Mouse (Mus musculus) CH12.LX (cell line): ENCODE results near the gene Sema3f. TPM values are rescaled to one million over a fixed set of nuclear protein-coding genes. Genes with fewer than 3 reads are reported as not detected.

Source experiments
- DNase-seq: peaks from one replicate; pipeline ENCODE4 v3.0.0-alpha.2; 2013; ENCODE audit errors: extremely low read depth
- H3K27ac ChIP-seq: 2 replicates; pipeline ENCODE4 v1.5.1; 2012; ENCODE audit warnings: low read depth, mild to moderate bottlenecking, control low read depth, moderate library complexity; ENCODE audit not compliant: insufficient read depth
- H3K27me3 ChIP-seq: replicated peaks from 2 replicates; pipeline ENCODE3; 2012; ENCODE audit warnings: inconsistent platforms
- H3K36me3 ChIP-seq, 2 experiments: replicated peaks in 1 of 2; 2 replicates each; pipeline versions ENCODE3 to v1.6.1; 2012; ENCODE audit warnings: inconsistent platforms in 1 of 2, low read length in 1 of 2, mild to moderate bottlenecking in 1 of 2, mixed read lengths in 1 of 2, moderate library complexity in 1 of 2; ENCODE audit not compliant: control insufficient read depth in 1 of 2, insufficient read depth in 1 of 2
- H3K4me1 ChIP-seq, 2 experiments: 2 replicates each; pipeline ENCODE4 v1.6.1; 2012; ENCODE audit warnings: inconsistent platforms in 1 of 2, moderate library complexity in 1 of 2; ENCODE audit not compliant: insufficient read depth in 2 of 2, control insufficient read depth in 1 of 2
- H3K4me2 ChIP-seq: 2 replicates; pipeline ENCODE4 v1.6.1; 2012; ENCODE audit warnings: low read depth, mild to moderate bottlenecking, control low read depth; ENCODE audit not compliant: poor library complexity, insufficient read depth, severe bottlenecking
- H3K4me3 ChIP-seq, 3 experiments: fragments of 150-350 bp in 1 of 3; sonication (generic) in 1 of 3; replicated peaks in 1 of 3; 2 replicates each; pipeline versions ENCODE3 to v1.5.1; 2011 to 2012; ENCODE audit warnings: low read depth in 2 of 3, low read length in 2 of 3, mild to moderate bottlenecking in 2 of 3, moderate library complexity in 2 of 3, control low read depth in 1 of 3, improper control_type of control experiment in 1 of 3, inconsistent platforms in 1 of 3, mixed read lengths in 1 of 3; ENCODE audit not compliant: poor library complexity in 1 of 3
- H3K79me2 ChIP-seq: replicated peaks from 2 replicates; pipeline ENCODE4 v1.6.1; 2012; ENCODE audit warnings: mild to moderate bottlenecking, moderate library complexity; ENCODE audit not compliant: control insufficient read depth, poor library complexity, insufficient read depth, severe bottlenecking; ENCODE audit errors: extremely low read depth
- H3K9ac ChIP-seq: 2 replicates; pipeline ENCODE4 v1.6.1; 2012; ENCODE audit warnings: low read depth, mild to moderate bottlenecking, control low read depth, moderate library complexity; ENCODE audit not compliant: insufficient read depth
- H3K9me3 ChIP-seq: replicated peaks from 2 replicates; pipeline ENCODE3; 2012; ENCODE audit warnings: low read length, inconsistent platforms, mixed read lengths
- BHLHE40 ChIP-seq: IDR thresholded peaks from 2 replicates; pipeline ENCODE4 v1.6.1; 2011; ENCODE audit warnings: mild to moderate bottlenecking, low read depth, low read length, improper control_type of control experiment
- CHD2 ChIP-seq: IDR thresholded peaks from 2 replicates; pipeline ENCODE4 v1.6.1; 2011; ENCODE audit warnings: low read length, improper control_type of control experiment
- CTCF ChIP-seq, 2 experiments: IDR thresholded peaks in 1 of 2; conservative IDR thresholded peaks in 1 of 2; 2 replicates each; pipeline ENCODE4 v1.5.1; 2011 to 2012; ENCODE audit warnings: low read depth in 2 of 2, low read length in 2 of 2, improper control_type of control experiment in 1 of 2, inconsistent platforms in 1 of 2, mild to moderate bottlenecking in 1 of 2, moderate library complexity in 1 of 2
- E2F4 ChIP-seq: IDR thresholded peaks from 2 replicates; pipeline ENCODE4 v1.6.1; 2011; ENCODE audit warnings: low read depth, low read length, improper control_type of control experiment; ENCODE audit not compliant: insufficient replicate concordance
- ELF1 ChIP-seq: IDR thresholded peaks from 2 replicates; pipeline ENCODE4 v1.6.1; 2014; ENCODE audit warnings: low read depth, mild to moderate bottlenecking, inconsistent platforms, low read length, improper control_type of control experiment
- GABPA ChIP-seq: IDR thresholded peaks from 2 replicates; pipeline ENCODE4 v1.6.1; 2012; ENCODE audit warnings: low read depth, low read length, improper control_type of control experiment, inconsistent platforms; ENCODE audit not compliant: insufficient replicate concordance
- KAT2A ChIP-seq: IDR thresholded peaks from 2 replicates; pipeline ENCODE4 v1.6.1; 2012; ENCODE audit warnings: low read length, improper control_type of control experiment, inconsistent platforms; ENCODE audit not compliant: insufficient replicate concordance
- MAFK ChIP-seq: IDR thresholded peaks from 2 replicates; pipeline ENCODE4 v1.6.1; 2011; ENCODE audit warnings: low read length, improper control_type of control experiment; ENCODE audit not compliant: insufficient replicate concordance
- MAX ChIP-seq: IDR thresholded peaks from 2 replicates; pipeline ENCODE4 v1.6.1; 2011; ENCODE audit warnings: low read length, improper control_type of control experiment
- MAZ ChIP-seq: IDR thresholded peaks from 2 replicates; pipeline ENCODE4 v1.6.1; 2012; ENCODE audit warnings: low read depth, mild to moderate bottlenecking, inconsistent platforms, low read length, improper control_type of control experiment, moderate library complexity
- MEF2A ChIP-seq: IDR thresholded peaks from 2 replicates; pipeline ENCODE4 v1.6.1; 2014; ENCODE audit warnings: low read depth, mild to moderate bottlenecking, inconsistent platforms, low read length, improper control_type of control experiment, borderline replicate concordance
- MYC ChIP-seq: IDR thresholded peaks from 2 replicates; pipeline ENCODE4 v1.6.1; 2011; ENCODE audit warnings: low read depth, mild to moderate bottlenecking, improper control_type of control experiment, low read length
- POLR2AphosphoS2 ChIP-seq: IDR thresholded peaks from 2 replicates; pipeline ENCODE4 v1.6.1; 2011; ENCODE audit warnings: low read depth, low read length, improper control_type of control experiment
- RAD21 ChIP-seq: IDR thresholded peaks from 2 replicates; pipeline ENCODE4 v1.6.1; 2011; ENCODE audit warnings: low read depth, mild to moderate bottlenecking, low read length, improper control_type of control experiment, moderate library complexity
- RCOR1 ChIP-seq: conservative IDR thresholded peaks from 2 replicates; pipeline ENCODE4 v1.6.1; 2012; ENCODE audit warnings: low read depth, mild to moderate bottlenecking, inconsistent platforms, low read length, improper control_type of control experiment
- SIN3A ChIP-seq: IDR thresholded peaks from 2 replicates; pipeline ENCODE4 v1.6.1; 2012; ENCODE audit warnings: low read length, improper control_type of control experiment, inconsistent platforms
- TCF12 ChIP-seq: IDR thresholded peaks from 2 replicates; pipeline ENCODE4 v1.6.1; 2014; ENCODE audit warnings: low read depth, mild to moderate bottlenecking, inconsistent platforms, low read length, improper control_type of control experiment
- USF1 ChIP-seq: IDR thresholded peaks from 2 replicates; pipeline ENCODE4 v1.6.1; 2014; ENCODE audit warnings: low read depth, mild to moderate bottlenecking, inconsistent platforms, low read length, improper control_type of control experiment
- USF2 ChIP-seq: conservative IDR thresholded peaks from 2 replicates; pipeline ENCODE4 v1.6.1; 2011; ENCODE audit warnings: low read depth, low read length, improper control_type of control experiment
- ZKSCAN1 ChIP-seq: IDR thresholded peaks from 2 replicates; pipeline ENCODE4 v1.6.1; 2012; ENCODE audit warnings: low read depth, inconsistent platforms, low read length, improper control_type of control experiment, borderline replicate concordance
- ZNF384 ChIP-seq: IDR thresholded peaks from 2 replicates; pipeline ENCODE4 v1.6.1; 2012; ENCODE audit warnings: low read depth, low read length, improper control_type of control experiment, inconsistent platforms
- dilution Hi-C: fragments of 300-500 bp; cut with MboI; formaldehyde crosslinking; loops from 2 replicates; pipeline ENCODE4 v1.14.3; 2020; ENCODE audit warnings: low sequenced_read_pairs; ENCODE audit not compliant: extremely low pct_unique_long_range_greater_than_20kb, extremely low pct_ligation_motif_present
- in situ Hi-C: fragments of 300-500 bp; cut with MboI; formaldehyde crosslinking; loops from 3 replicates; pipeline ENCODE4 v1.14.3; 2019; ENCODE audit warnings: low sequenced_read_pairs, low pct_ligation_motif_present, low pct_unique_long_range_greater_than_20kb, mixed read lengths
- polyA plus RNA-seq: library from polyadenylated mRNA; unstranded; fragments of >175 nt; gene quantifications from 2 replicates; pipeline ENCODE4 v1.2.1, GENCODE M21; 2012; ENCODE audit warnings: low read depth; ENCODE audit not compliant: insufficient read length
- total RNA-seq, 2 experiments: library from RNA; depleted of rRNA; stranded (reverse); fragments of 300-350 nt in 1 of 2; fragments of >200 nt in 1 of 2; gene quantifications; 2 replicates each; pipeline ENCODE4 v1.2.3; 2012 to 2014

The Sema3f gene
- total and polyA plus RNA-seq, 3 experiments, result 0.24 to 1.1 (median 0.36) TPM

DNA sequence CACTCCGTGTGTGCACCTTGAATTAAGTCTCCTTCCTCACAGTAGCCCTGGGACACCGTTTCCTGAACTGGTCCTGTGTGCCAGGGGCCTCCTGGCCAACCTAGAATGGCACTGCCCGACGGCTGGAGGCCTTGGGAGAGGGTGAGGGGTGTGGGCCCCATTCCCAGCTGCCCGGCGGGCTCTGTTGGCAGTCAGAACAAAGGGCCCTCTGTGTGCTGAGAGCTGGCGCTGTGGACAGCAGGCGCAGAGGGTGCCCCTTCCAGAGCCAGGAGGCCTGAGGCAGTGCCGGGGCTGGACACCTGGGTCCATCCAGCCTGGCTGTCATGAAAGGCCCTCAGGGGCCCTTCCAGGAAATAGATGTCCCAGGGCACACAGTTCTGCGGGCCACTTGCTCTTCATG lies 50.7 kb downstream of the Sema3f start:
- dilution Hi-C loops, result no loop called here
- H3K36me3 ChIP-seq, result no peaks in the 10 kb centered on the region
- no peak overlapping the region for H3K4me3 ChIP-seq
- no peak overlapping the region for H3K27ac ChIP-seq
- H3K9ac ChIP-seq, result no peak overlapping the region
- in situ Hi-C loops, result no loop called here
- peaks cover 14 to 16% of the 10 kb centered on the region in 2 experiments for H3K4me1 ChIP-seq
- peaks cover 89% of the 10 kb centered on the region for H3K27me3 ChIP-seq
- TF ChIP-seq RCOR1 (no peak), MEF2A (no peak), MYC (no peak), RAD21 (no peak)
- TF ChIP-seq, all 38 proteins: peak for 0
- no peak overlapping the region for H3K4me2 ChIP-seq
- no peaks in the 10 kb centered on the region for H3K79me2 ChIP-seq
- H3K9me3 ChIP-seq, result no peaks in the 10 kb centered on the region
- no peak for DNase-seq

DNA sequence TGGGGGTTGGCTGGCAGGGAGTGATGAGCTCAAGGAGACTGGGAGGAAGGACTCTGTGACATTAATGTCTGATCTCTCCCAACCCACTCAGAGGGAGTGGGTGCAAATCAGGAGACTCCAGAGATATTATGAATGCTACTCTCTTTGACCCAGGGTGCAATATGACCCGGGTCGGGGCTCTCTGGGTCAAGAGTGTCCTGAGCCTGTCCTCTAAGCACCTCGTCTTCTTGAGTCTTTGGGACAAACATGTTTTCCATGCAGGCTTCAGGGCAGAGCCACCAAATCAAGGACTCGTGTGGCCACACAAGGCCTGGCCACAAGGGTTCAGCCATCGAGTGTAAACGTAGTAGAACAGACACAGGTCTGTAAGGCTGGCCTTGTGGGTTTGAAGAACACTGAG lies 52.2 kb downstream of the Sema3f start:
- Histone ChIP-seq H3K4me2 (no peak overlapping the region), H3K27me3 (peaks cover 88% of the 10 kb centered on the region), H3K27ac (no peak overlapping the region), H3K9me3 (no peaks in the 10 kb centered on the region), H3K4me3 (no peak overlapping the region), H3K79me2 (no peaks in the 10 kb centered on the region), H3K4me1 (peaks cover 14 to 16% of the 10 kb centered on the region in 2 experiments), H3K9ac (no peak overlapping the region), H3K36me3 (no peaks in the 10 kb centered on the region)
- dilution Hi-C loops (no loop called here), in situ Hi-C loops (no loop called here)
- DNase-seq, result no peak
- no peak for TF ChIP-seq USF1
- TF ChIP-seq POLR2AphosphoS2, result no peak
- no peak for TF ChIP-seq TCF12
- TF ChIP-seq CTCF (conservative IDR thresholded peaks at IDR 0.05 in 1 of 2, IDR thresholded peaks at IDR 0.05 in 1 of 2; ENCODE audit: low read depth in 2 of 2, low read length in 2 of 2), result no peak
- no peak for TF ChIP-seq MYC
- TF ChIP-seq CHD2, result no peak
- no peak for TF ChIP-seq E2F4
- TF ChIP-seq KAT2A, result no peak
- TF ChIP-seq ZNF384, result no peak
- TF ChIP-seq RAD21, result no peak
- TF ChIP-seq MAX, result no peak
- TF ChIP-seq MEF2A, result no peak
- no peak for TF ChIP-seq SIN3A

DNA sequence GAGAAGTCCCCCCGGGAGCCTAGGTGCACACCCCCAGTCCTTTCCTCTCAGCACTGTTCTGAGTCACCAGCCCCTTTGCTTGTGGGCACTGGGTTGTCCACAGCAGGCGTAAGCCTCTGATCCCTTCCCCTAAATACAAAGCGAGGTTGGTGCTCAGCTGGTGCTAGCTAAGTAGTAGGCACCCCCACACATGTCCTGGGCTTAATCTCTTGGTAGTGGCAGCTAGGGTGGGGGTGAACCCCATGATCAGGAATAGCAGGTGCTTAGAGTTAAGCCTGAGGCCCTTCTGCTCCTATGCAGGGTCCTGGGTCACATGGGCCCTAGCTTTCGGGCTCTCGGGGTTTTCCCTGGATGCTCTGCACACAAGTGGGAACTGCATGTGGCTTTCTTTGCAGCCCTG lies 53.1 kb downstream of the Sema3f start:
- Histone ChIP-seq H3K36me3 (no peaks in the 10 kb centered on the region), H3K4me2 (no peak overlapping the region), H3K9me3 (no peaks in the 10 kb centered on the region), H3K27me3 (peaks cover 81% of the 10 kb centered on the region), H3K4me1 (peaks cover 14 to 16% of the 10 kb centered on the region in 2 experiments), H3K79me2 (no peaks in the 10 kb centered on the region), H3K27ac (no peak overlapping the region), H3K4me3 (no peak overlapping the region), H3K9ac (no peak overlapping the region)
- no peak for TF ChIP-seq USF2
- no peak for TF ChIP-seq ELF1
- TF ChIP-seq ZKSCAN1, result no peak
- TF ChIP-seq BHLHE40, result no peak
- no peak for TF ChIP-seq MAZ
- TF ChIP-seq MAFK, result no peak
- TF ChIP-seq RAD21, result no peak
- TF ChIP-seq GABPA, result no peak
- DNase-seq, result no peak
- dilution Hi-C loops, result no loop called here
- in situ Hi-C loops, result no loop called here
